7 mouse cellular contexts compared by ENCODE assay signal in genomic region chr6:52217459-52217768, GRCm38 (mm10). TPM values are rescaled to one million over a fixed set of nuclear protein-coding genes. Genes with fewer than 3 reads are reported as not detected.
DNase-seq lines count a peak whose midpoint lies in the region; ATAC-seq lines count a peak whose summit lies in the region.

No protein-coding gene starts in this region.

- H3K27me3 ChIP-seq in heart, embryonic 16.5 days (ENCODE audit: control insufficient read depth, insufficient read depth, low read length): peaks cover 98% of the 10 kb centered on the region
- peaks cover 43% of the 10 kb centered on the region for H3K27me3 ChIP-seq in limb, embryonic 10.5 days (ENCODE audit: low read depth, poor library complexity, severe bottlenecking)
- H3K27me3 ChIP-seq in midbrain, embryonic 11.5 days (ENCODE audit: control insufficient read depth, insufficient read depth, low read length): peaks cover 100% of the 10 kb centered on the region

- no peaks in the 10 kb centered on the region for H3K36me3 ChIP-seq in heart, embryonic 16.5 days (ENCODE audit: control insufficient read depth, insufficient read depth)
- 0 out of 2 replicates have a peak, but pooled peaks cover 4% of the 10 kb centered on the region for H3K36me3 ChIP-seq in limb, embryonic 10.5 days
- no peaks in the 10 kb centered on the region for H3K36me3 ChIP-seq in midbrain, embryonic 11.5 days (ENCODE audit: control insufficient read depth, insufficient read depth, low read length)

- DNase-seq in R1 (ENCODE audit: low read depth, low spot score): peak; percentile 81
- DNase-seq in embryo, embryonic 11 days: peak; percentile 93
- DNase-seq in limb, embryonic 10.5 days (ENCODE audit: low spot score): peak; percentile 96
- peak; percentile 94 for DNase-seq in midbrain, embryonic 11.5 days (ENCODE audit: low spot score, missing footprints)
- DNase-seq in urinary bladder, postnatal 10 days (ENCODE audit: low spot score): peak; percentile 55

- H3K9me3 ChIP-seq in heart, embryonic 16.5 days (replicated peaks; ENCODE audit: control insufficient read depth, low read length): no peaks in the 10 kb centered on the region
- H3K9me3 ChIP-seq in limb, embryonic 10.5 days (replicated peaks): no peaks in the 10 kb centered on the region
- H3K9me3 ChIP-seq in midbrain, embryonic 11.5 days (ENCODE audit: control insufficient read depth, low read length): no peaks in the 10 kb centered on the region

- H3K9ac ChIP-seq in heart, embryonic 16.5 days (ENCODE audit: low read length): no peak overlapping the region
- H3K9ac ChIP-seq in midbrain, embryonic 11.5 days (ENCODE audit: low read length): no peak overlapping the region

- H3K4me1 ChIP-seq in heart, embryonic 16.5 days (ENCODE audit: control insufficient read depth, insufficient read depth, low read length): peaks cover 15% of the 10 kb centered on the region
- peaks cover 85% of the 10 kb centered on the region for H3K4me1 ChIP-seq in limb, embryonic 10.5 days
- H3K4me1 ChIP-seq in midbrain, embryonic 11.5 days (ENCODE audit: control insufficient read depth, insufficient read depth, low read length): peaks cover 11% of the 10 kb centered on the region

- H3K4me2 ChIP-seq in heart, embryonic 16.5 days (ENCODE audit: low read depth, low read length): peak overlapping the region; percentile 53
- H3K4me2 ChIP-seq in midbrain, embryonic 11.5 days: peak overlapping the region; percentile 42

- H3K27ac ChIP-seq in heart, embryonic 16.5 days (ENCODE audit: low read length): no peak overlapping the region
- peak overlapping the region; percentile 99 for H3K27ac ChIP-seq in limb, embryonic 10.5 days
- H3K27ac ChIP-seq in midbrain, embryonic 11.5 days (ENCODE audit: low read depth, low read length): no peak overlapping the region

- no peak for ATAC-seq in heart, embryonic 16.5 days (replicated peaks; ENCODE audit: extremely low read depth, insufficient read depth, low FRiP score)
- ATAC-seq in midbrain, embryonic 11.5 days (ENCODE audit: low FRiP score): peak; percentile 57
- no peak for ATAC-seq in megakaryocyte-erythroid progenitor cell, adult 5-6 weeks (replicated peaks; ENCODE audit: low FRiP score, low TSS enrichment, poor library complexity, severe bottlenecking)

- H3K4me3 ChIP-seq in heart, embryonic 16.5 days (ENCODE audit: low read length): peak overlapping the region; percentile 42
- H3K4me3 ChIP-seq in limb, embryonic 10.5 days: peak overlapping the region; percentile 90
- H3K4me3 ChIP-seq in midbrain, embryonic 11.5 days (ENCODE audit: low read depth, low read length): peak overlapping the region; percentile 26

- WGBS in heart, embryonic 16.5 days: under 1% methylated on average over 25 of the region's 25 CpGs
- 1% methylated on average over 25 of the region's 25 CpGs for WGBS in limb, embryonic 10.5 days
- under 1% methylated on average over 24 of the region's 25 CpGs for WGBS in midbrain, embryonic 11.5 days

RNA-seq across cellular contexts. Expression of gene Hoxa7, which starts 4.2 kb away (rescaled TPM):
- 0.35 and 0.38 TPM in 2 replicates for polyA plus RNA-seq in heart, embryonic 16.5 days (2015; fragmentation: Nextera tagmentation; extraction: Ambion mirVana)
- 24.7 and 24.8 TPM in 2 replicates for polyA plus RNA-seq in limb, embryonic 10.5 days (2016; fragmentation: Nextera tagmentation; extraction: Ambion mirVana)
- 0.14 TPM in 1 of 2 replicates, not detected in the other for polyA plus RNA-seq in midbrain, embryonic 11.5 days (2014; fragmentation: Nextera tagmentation; extraction: Ambion mirVana)
- 3.4 and 4.1 TPM in 2 replicates for total RNA-seq in megakaryocyte-erythroid progenitor cell, adult 5-6 weeks (2014; fragmentation: Nextera tagmentation)
- total RNA-seq in megakaryocyte-erythroid progenitor cell, adult 5-6 weeks (2017): 2.6 and 3.1 TPM in 2 replicates

RNA-seq across cellular contexts. Expression of gene Gm28308, which starts 4.3 kb away (rescaled TPM):
- not detected in 2 replicates for polyA plus RNA-seq in heart, embryonic 16.5 days (2015; fragmentation: Nextera tagmentation; extraction: Ambion mirVana)
- polyA plus RNA-seq in limb, embryonic 10.5 days (2016; fragmentation: Nextera tagmentation; extraction: Ambion mirVana): 0.79 and 1.2 TPM in 2 replicates
- polyA plus RNA-seq in midbrain, embryonic 11.5 days (2014; fragmentation: Nextera tagmentation; extraction: Ambion mirVana): not detected in 2 replicates
- total RNA-seq in megakaryocyte-erythroid progenitor cell, adult 5-6 weeks (2014; fragmentation: Nextera tagmentation): not detected in 2 replicates
- not detected in 2 replicates for total RNA-seq in megakaryocyte-erythroid progenitor cell, adult 5-6 weeks (2017)

RNA-seq across cellular contexts. Expression of gene Hoxa3, which starts 4.3 kb away (rescaled TPM):
- 0.89 and 1.3 TPM in 2 replicates for polyA plus RNA-seq in heart, embryonic 16.5 days (2015; fragmentation: Nextera tagmentation; extraction: Ambion mirVana)
- 7.0 and 7.9 TPM in 2 replicates for polyA plus RNA-seq in limb, embryonic 10.5 days (2016; fragmentation: Nextera tagmentation; extraction: Ambion mirVana)
- polyA plus RNA-seq in midbrain, embryonic 11.5 days (2014; fragmentation: Nextera tagmentation; extraction: Ambion mirVana): 0.11 TPM in 1 of 2 replicates, not detected in the other
- total RNA-seq in megakaryocyte-erythroid progenitor cell, adult 5-6 weeks (2014; fragmentation: Nextera tagmentation): 0.77 and 1.4 TPM in 2 replicates
- not detected in 2 replicates for total RNA-seq in megakaryocyte-erythroid progenitor cell, adult 5-6 weeks (2017)

RNA-seq across cellular contexts. Expression of gene Hoxa6, which starts 8.9 kb away (rescaled TPM):
- not detected in 2 replicates for polyA plus RNA-seq in heart, embryonic 16.5 days (2015; fragmentation: Nextera tagmentation; extraction: Ambion mirVana)
- 3.5 and 4.1 TPM in 2 replicates for polyA plus RNA-seq in limb, embryonic 10.5 days (2016; fragmentation: Nextera tagmentation; extraction: Ambion mirVana)
- not detected in 2 replicates for polyA plus RNA-seq in midbrain, embryonic 11.5 days (2014; fragmentation: Nextera tagmentation; extraction: Ambion mirVana)
- 1.5 TPM in 1 of 2 replicates, not detected in the other for total RNA-seq in megakaryocyte-erythroid progenitor cell, adult 5-6 weeks (2014; fragmentation: Nextera tagmentation)
- total RNA-seq in megakaryocyte-erythroid progenitor cell, adult 5-6 weeks (2017): not detected in 2 replicates

RNA-seq across cellular contexts. Expression of gene Hoxa5, which starts 13.0 kb away (rescaled TPM):
- 1.3 and 3.3 TPM in 2 replicates for polyA plus RNA-seq in heart, embryonic 16.5 days (2015; fragmentation: Nextera tagmentation; extraction: Ambion mirVana)
- 9.8 and 10.4 TPM in 2 replicates for polyA plus RNA-seq in limb, embryonic 10.5 days (2016; fragmentation: Nextera tagmentation; extraction: Ambion mirVana)
- not detected in 2 replicates for polyA plus RNA-seq in midbrain, embryonic 11.5 days (2014; fragmentation: Nextera tagmentation; extraction: Ambion mirVana)
- total RNA-seq in megakaryocyte-erythroid progenitor cell, adult 5-6 weeks (2014; fragmentation: Nextera tagmentation): 1.1 and 2.6 TPM in 2 replicates
- total RNA-seq in megakaryocyte-erythroid progenitor cell, adult 5-6 weeks (2017): 0.56 and 0.76 TPM in 2 replicates

Comparison
In these comparisons a context has a peak if more than half of its experiments do, and no peak if none do; other contexts are left out.
1. H3K4me3 ChIP-seq: peak in every context shown above with its lines; median percentile 90 in limb, embryonic 10.5 days; 42 in heart, embryonic 16.5 days; 26 in midbrain, embryonic 11.5 days.
2. RNA of gene Hoxa7, which starts 4.2 kb away (polyA plus RNA-seq): 24.7 to 24.8 TPM in limb, embryonic 10.5 days; 0.35 to 0.38 TPM in heart, embryonic 16.5 days and 0.14 TPM in midbrain, embryonic 11.5 days; every median in the first group is over 10 times any median in the second.
3. Peak in every context shown above with its lines, with median percentiles within 50 percentile points of each other: DNase-seq.